Mouse (Mus musculus): ENCODE data around the gene Fbxo17.

DNA sequence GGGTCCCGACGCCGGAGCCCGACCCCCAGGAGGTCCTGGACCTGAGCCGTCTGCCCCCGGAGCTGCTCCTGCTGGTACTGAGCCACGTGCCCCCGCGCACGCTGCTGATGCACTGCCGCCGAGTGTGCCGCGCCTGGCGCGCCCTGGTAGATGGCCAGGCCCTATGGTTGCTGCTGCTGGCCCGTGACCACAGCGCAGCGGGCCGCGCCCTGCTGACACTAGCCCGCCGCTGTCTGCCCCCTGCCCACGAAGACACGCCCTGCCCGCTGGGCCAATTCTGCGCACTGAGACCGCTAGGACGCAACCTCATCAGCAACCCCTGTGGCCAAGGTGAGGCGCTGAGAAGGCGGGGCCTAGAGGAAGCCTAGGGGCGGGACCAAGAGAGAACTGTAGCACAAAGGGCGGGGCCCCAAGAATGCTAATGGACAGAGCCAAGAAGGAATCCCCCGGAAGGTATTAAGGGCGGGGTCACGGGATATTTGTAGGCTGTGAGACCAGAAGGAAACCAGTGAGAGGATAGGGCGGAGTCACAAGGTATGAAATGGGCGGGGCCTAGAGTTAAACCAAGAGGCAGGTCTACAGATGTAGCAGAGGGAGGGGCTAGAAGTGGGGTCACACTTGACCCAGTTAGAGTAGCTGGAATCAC is 23.2 kb upstream of the Fbxo17 start:
- no peak for TF ChIP-seq GATA1 (IDR thresholded peaks at IDR 0.05; ENCODE audit: borderline replicate concordance, low read length)
- TF ChIP-seq FLI1 (IDR thresholded peaks at IDR 0.05; ENCODE audit: low read length), result no peak

All from megakaryocyte, embryonic 14.5 days (primary cell).